Mouse (Mus musculus) C2C12 (cell line): ENCODE results near the gene Aanat.

Source experiments
- CEBPB ChIP-seq: IDR thresholded peaks from one replicate; pipeline ENCODE4 v1.6.1; 2011; ENCODE audit warnings: low read depth, mild to moderate bottlenecking, control low read depth, moderate library complexity
- CTCF ChIP-seq: IDR thresholded peaks from one replicate; pipeline ENCODE4 v1.5.1; 2011; ENCODE audit not compliant: control insufficient read depth, insufficient read depth, insufficient read length
- MYOD1 ChIP-seq: IDR thresholded peaks from one replicate; pipeline ENCODE4 v1.6.1; 2011; ENCODE audit warnings: low read depth; ENCODE audit not compliant: control insufficient read depth, insufficient read length
- USF1 ChIP-seq: IDR thresholded peaks from one replicate; pipeline ENCODE4 v1.6.1; 2011; ENCODE audit warnings: low read depth, mild to moderate bottlenecking, control low read depth, moderate library complexity

DNA sequence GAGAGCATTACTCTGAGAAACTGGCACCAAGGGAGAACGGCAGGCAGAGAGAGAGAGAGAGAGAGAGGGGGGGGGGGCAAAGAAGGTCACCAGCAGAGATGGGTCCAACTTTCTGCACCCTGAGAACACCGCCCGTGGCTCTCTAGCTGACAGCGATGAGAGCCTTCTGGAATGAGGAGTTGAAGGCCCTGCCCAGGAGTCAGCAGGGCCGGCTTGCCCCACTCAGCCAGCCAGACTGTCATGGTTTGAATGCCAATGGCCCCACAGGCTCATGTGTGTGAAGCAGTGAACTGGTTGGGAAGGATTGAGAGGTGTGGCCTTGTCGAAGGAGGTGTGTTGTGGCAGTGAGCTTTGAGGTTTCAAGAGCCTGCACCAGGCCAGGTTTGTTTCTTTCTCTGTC, 27.0 kb downstream of the Aanat start:
- TF ChIP-seq CTCF (no peak), MYOD1 (no peak), USF1 (no peak), CEBPB (no peak)
